Mouse (Mus musculus) gastrocnemius, adult 2 months (tissue): ENCODE data around the gene Rin2. TPM values are rescaled to one million over a fixed set of nuclear protein-coding genes. Genes with fewer than 3 reads are reported as not detected.

ENCODE experiments used
- DNase-seq: peaks from one replicate; pipeline ENCODE4 v3.0.0; 2022
- H3K27ac ChIP-seq: fragments of 200-600 bp; 2 replicates; pipeline ENCODE4 v1.8.1; 2022; ENCODE audit warnings: mild to moderate bottlenecking
- H3K4me3 ChIP-seq: fragments of 200-600 bp; 2 replicates; pipeline ENCODE4 v1.8.1; 2022; ENCODE audit warnings: mild to moderate bottlenecking, moderate library complexity
- CTCF ChIP-seq: fragments of 200-600 bp; IDR thresholded peaks from 2 replicates; pipeline ENCODE4 v1.8.1; 2022; ENCODE audit warnings: antibody characterized with exemption, mild to moderate bottlenecking, moderate library complexity
- intact Hi-C: fragments of 180-260 bp; cut with DNase I; formaldehyde crosslinking; loops from one replicate; pipeline ENCODE4 v1.15.1; 2025
- total RNA-seq, 2 experiments: library from RNA; stranded (reverse); gene quantifications; 2 replicates each; pipeline ENCODE4 v1.2.3; 2021

Gene Rin2
- total RNA-seq, 2 experiments from 2014 or later, result 10.3 to 11.5 TPM

- no peak for TF ChIP-seq CTCF
- intact Hi-C loops, result no loop called here
- Histone ChIP-seq H3K4me3 (no peak overlapping the region), H3K27ac (no peak overlapping the region)
- DNase-seq, result no peak
These were observed 113.7 kb downstream of the Rin2 start for GRCm38 (mm10) chr2:145788562-145789346.

- no peak overlapping the region for H3K27ac ChIP-seq
- no peak overlapping the region for H3K4me3 ChIP-seq
- TF ChIP-seq CTCF, result no peak
- DNase-seq, result no peak
- intact Hi-C loops, result loop anchor here (2.0 kb wide), 1 partner anchor 93 kb away; no protein-coding TSS in a partner anchor
These were observed 118.7 kb downstream of the Rin2 start for GRCm38 (mm10) chr2:145793702-145794101.

- Histone ChIP-seq H3K4me3 (no peak overlapping the region), H3K27ac (no peak overlapping the region)
- intact Hi-C loops, result no loop called here
- DNase-seq, result peak; percentile 71
- peak; percentile 93 for TF ChIP-seq CTCF
These were observed 119.4 kb downstream of the Rin2 start for GRCm38 (mm10) chr2:145794318-145794954.

GRCm38 (mm10) chr2:145797851-145798250 lies 122.8 kb downstream of the Rin2 start:
- no peak for DNase-seq
- TF ChIP-seq CTCF, result no peak
- H3K4me3 ChIP-seq, result no peak overlapping the region
- intact Hi-C loops, result loop anchor here (5.0 kb wide), 1 partner anchor 64 kb away; no protein-coding TSS in a partner anchor
- no peak overlapping the region; the same call in 1 of the 2 replicates for H3K27ac ChIP-seq

- Histone ChIP-seq H3K27ac (no peak overlapping the region), H3K4me3 (no peak overlapping the region)
- TF ChIP-seq CTCF, result no peak
- DNase-seq, result no peak
- intact Hi-C loops, result loop anchor here (5.0 kb wide), 1 partner anchor 63 kb away; no protein-coding TSS in a partner anchor
These were observed 123.9 kb downstream of the Rin2 start for GRCm38 (mm10) chr2:145798954-145799353.

- TF ChIP-seq CTCF, result no peak
- Histone ChIP-seq H3K27ac (peak overlapping the region; percentile 58), H3K4me3 (no peak overlapping the region)
- intact Hi-C loops, result no loop called here
- peak; percentile 65 for DNase-seq
These were observed 126.5 kb downstream of the Rin2 start for GRCm38 (mm10) chr2:145801322-145802052.

GRCm38 (mm10) chr2:145802626-145803025 lies 127.6 kb downstream of the Rin2 start:
- H3K27ac ChIP-seq, result no peak overlapping the region
- DNase-seq, result no peak
- TF ChIP-seq CTCF, result no peak
- intact Hi-C loops, result no loop called here
- no peak overlapping the region for H3K4me3 ChIP-seq

- no peak for TF ChIP-seq CTCF
- no peak for DNase-seq
- Histone ChIP-seq H3K27ac (no peak overlapping the region), H3K4me3 (no peak overlapping the region)
- intact Hi-C loops, result no loop called here
These were observed 128.9 kb downstream of the Rin2 start for GRCm38 (mm10) chr2:145803822-145804342.

GRCm38 (mm10) chr2:145804524-145804923 lies 129.5 kb downstream of the Rin2 start:
- TF ChIP-seq CTCF, result no peak
- Histone ChIP-seq H3K27ac (no peak overlapping the region), H3K4me3 (no peak overlapping the region)
- no peak for DNase-seq
- intact Hi-C loops, result no loop called here

- DNase-seq, result no peak
- no peak overlapping the region for H3K4me3 ChIP-seq
- no peak for TF ChIP-seq CTCF
- intact Hi-C loops, result no loop called here
- H3K27ac ChIP-seq, result no peak overlapping the region
These were observed 132.3 kb downstream of the Rin2 start for GRCm38 (mm10) chr2:145807276-145807675.

GRCm38 (mm10) chr2:145808251-145808650 lies 133.2 kb downstream of the Rin2 start:
- intact Hi-C loops, result no loop called here
- H3K27ac ChIP-seq, result no peak overlapping the region
- TF ChIP-seq CTCF, result no peak
- no peak overlapping the region for H3K4me3 ChIP-seq
- no peak for DNase-seq

- H3K4me3 ChIP-seq, result no peak overlapping the region
- DNase-seq, result no peak
- no peak for TF ChIP-seq CTCF
- no peak overlapping the region for H3K27ac ChIP-seq
- intact Hi-C loops, result no loop called here
These were observed 133.7 kb downstream of the Rin2 start for GRCm38 (mm10) chr2:145808667-145809066.
